ENCODE assay signal across 17 mouse cellular contexts in genomic region chr5:24738517-24738916, GRCm38 (mm10). TPM values are rescaled to one million over a fixed set of nuclear protein-coding genes. Genes with fewer than 3 reads are reported as not detected.
A peak's percentile ranks its signal among the peaks of the same experiment; 100 is the strongest.
DNase-seq lines count a peak whose midpoint lies in the region; ATAC-seq lines count a peak whose summit lies in the region.
"Had no signal": no experiment of that assay in that cellular context is flagged by ENCODE, and none has a peak within 500 bp of the region (broad histone marks: within the 10 kb centered on the region; RNA-seq: fewer than 3 reads in every experiment).

No protein-coding gene starts in this region.

- 53% methylated on average over 1 of the region's 1 CpGs for whole genome bisulfite sequencing in heart, embryonic 13.5 days
- WGBS in kidney, embryonic 14.5 days = 79% methylated on average over 1 of the region's 1 CpGs
- WGBS in lung, embryonic 15.5 days = 69% methylated on average over 1 of the region's 1 CpGs
- 14% methylated on average over 1 of the region's 1 CpGs for WGBS in liver, embryonic 16.5 days (ENCODE audit: insufficient replicate concordance)
- WGBS in forebrain, embryonic 13.5 days = 71% methylated on average over 1 of the region's 1 CpGs

- H3K9me3 ChIP-seq in heart, embryonic 13.5 days = no peaks in the 10 kb centered on the region
- no peaks in the 10 kb centered on the region for H3K9me3 ChIP-seq in kidney, embryonic 14.5 days (ENCODE audit: control insufficient read depth, low read length)
- no peaks in the 10 kb centered on the region for H3K9me3 ChIP-seq in lung, embryonic 15.5 days
- no peaks in the 10 kb centered on the region for H3K9me3 ChIP-seq in liver, embryonic 16.5 days (replicated peaks; ENCODE audit: control insufficient read depth, low read length)
- H3K9me3 ChIP-seq in forebrain, embryonic 13.5 days (replicated peaks) = no peaks in the 10 kb centered on the region
- H3K9me3 ChIP-seq: embryonic facial prominence, embryonic 10.5 days; hindbrain, embryonic 15.5 days; midbrain, embryonic 13.5 days; neural tube, embryonic 15.5 days had no signal

- H3K27ac ChIP-seq in heart, embryonic 13.5 days (replicated peaks) = peak overlapping the region; percentile 89
- peak overlapping the region; percentile 85; the same call in 1 of the 2 replicates for H3K27ac ChIP-seq in kidney, embryonic 14.5 days (ENCODE audit: low read depth, low read length)
- peak overlapping the region; percentile 79 for H3K27ac ChIP-seq in lung, embryonic 15.5 days
- no peak overlapping the region for H3K27ac ChIP-seq in liver, embryonic 16.5 days (ENCODE audit: low read length)
- no peak overlapping the region for H3K27ac ChIP-seq in forebrain, embryonic 13.5 days
- H3K27ac ChIP-seq: midbrain, embryonic 13.5 days; neural tube, embryonic 15.5 days had no signal

- 0 out of 2 replicates have a peak overlapping the region, but pooled peaks have one; percentile 69 for H3K9ac ChIP-seq in heart, embryonic 13.5 days
- no peak overlapping the region for H3K9ac ChIP-seq in kidney, embryonic 14.5 days (ENCODE audit: low read depth, low read length)
- H3K9ac ChIP-seq in lung, embryonic 15.5 days = no peak overlapping the region
- no peak overlapping the region for H3K9ac ChIP-seq in liver, embryonic 16.5 days (ENCODE audit: low read depth, low read length)
- no peak overlapping the region for H3K9ac ChIP-seq in forebrain, embryonic 13.5 days
- H3K9ac ChIP-seq: hindbrain, embryonic 15.5 days; midbrain, embryonic 13.5 days; neural tube, embryonic 15.5 days had no signal

- H3K36me3 ChIP-seq in heart, embryonic 13.5 days = no peaks in the 10 kb centered on the region
- no peaks in the 10 kb centered on the region for H3K36me3 ChIP-seq in kidney, embryonic 14.5 days (ENCODE audit: control insufficient read depth, insufficient read depth, low read length)
- no peaks in the 10 kb centered on the region for H3K36me3 ChIP-seq in lung, embryonic 15.5 days
- H3K36me3 ChIP-seq in liver, embryonic 16.5 days (ENCODE audit: control insufficient read depth, insufficient read depth) = no peaks in the 10 kb centered on the region
- H3K36me3 ChIP-seq in forebrain, embryonic 13.5 days (ENCODE audit: poor library complexity, severe bottlenecking) = no peaks in the 10 kb centered on the region
- H3K36me3 ChIP-seq: embryonic facial prominence, embryonic 10.5 days; hindbrain, embryonic 15.5 days; midbrain, embryonic 13.5 days; neural tube, embryonic 15.5 days had no signal

- H3K4me3 ChIP-seq in heart, embryonic 13.5 days = no peak overlapping the region
- no peak overlapping the region for H3K4me3 ChIP-seq in kidney, embryonic 14.5 days (ENCODE audit: low read length)
- no peak overlapping the region for H3K4me3 ChIP-seq in lung, embryonic 15.5 days
- no peak overlapping the region for H3K4me3 ChIP-seq in liver, embryonic 16.5 days (ENCODE audit: low read depth, low read length)
- H3K4me3 ChIP-seq in forebrain, embryonic 13.5 days = no peak overlapping the region
- H3K4me3 ChIP-seq: embryonic facial prominence, embryonic 10.5 days; hindbrain, embryonic 15.5 days; midbrain, embryonic 13.5 days; myocyte; neural tube, embryonic 15.5 days had no signal

- no peak for ATAC-seq in heart, embryonic 13.5 days (ENCODE audit: extremely low read depth, insufficient number of reproducible peaks, low FRiP score, low TSS enrichment)
- no peak for ATAC-seq in kidney, embryonic 14.5 days (ENCODE audit: low FRiP score, low TSS enrichment)
- no peak for ATAC-seq in lung, embryonic 15.5 days (ENCODE audit: borderline replicate concordance, extremely low read depth, low FRiP score, low TSS enrichment)
- ATAC-seq in liver, embryonic 16.5 days (ENCODE audit: low read depth) = 0 out of 2 replicates have a peak, but pooled peaks have one; percentile 30
- no peak for ATAC-seq in forebrain, embryonic 13.5 days
- ATAC-seq: forebrain, embryonic 14.5 days; midbrain, embryonic 13.5 days had no signal

- peaks cover 37% of the 10 kb centered on the region for H3K4me1 ChIP-seq in heart, embryonic 13.5 days
- H3K4me1 ChIP-seq in kidney, embryonic 14.5 days (ENCODE audit: control insufficient read depth, insufficient read depth, low read length) = peaks cover 11% of the 10 kb centered on the region; the same call in 1 of the 2 replicates
- H3K4me1 ChIP-seq in lung, embryonic 15.5 days = peaks cover 27% of the 10 kb centered on the region
- peaks cover 4% of the 10 kb centered on the region; the same call in 1 of the 2 replicates for H3K4me1 ChIP-seq in liver, embryonic 16.5 days (ENCODE audit: control insufficient read depth, low read depth, low read length)
- H3K4me1 ChIP-seq in forebrain, embryonic 13.5 days = peaks cover 4% of the 10 kb centered on the region; the same call in 1 of the 2 replicates
- H3K4me1 ChIP-seq: neural tube, embryonic 15.5 days had no signal

- H3K4me2 ChIP-seq in heart, embryonic 13.5 days = no peak overlapping the region
- H3K4me2 ChIP-seq in kidney, embryonic 14.5 days (replicated peaks; ENCODE audit: low read depth, low read length) = no peak overlapping the region
- no peak overlapping the region for H3K4me2 ChIP-seq in lung, embryonic 15.5 days
- no peak overlapping the region for H3K4me2 ChIP-seq in liver, embryonic 16.5 days (ENCODE audit: low read depth, low read length)
- no peak overlapping the region for H3K4me2 ChIP-seq in forebrain, embryonic 13.5 days
- H3K4me2 ChIP-seq: hindbrain, embryonic 15.5 days; midbrain, embryonic 13.5 days; neural tube, embryonic 15.5 days had no signal

- DNase-seq in heart, postnatal 4 days = no peak
- no peak for DNase-seq in kidney, postnatal 25 days
- DNase-seq in lung, adult 18-20 months = no peak
- DNase-seq: right cerebral cortex, postnatal 25 days had no signal

- H3K27me3 ChIP-seq in heart, embryonic 13.5 days (replicated peaks) = no peaks in the 10 kb centered on the region
- no peaks in the 10 kb centered on the region for H3K27me3 ChIP-seq in kidney, embryonic 14.5 days (ENCODE audit: control insufficient read depth, insufficient read depth, low read length)
- no peaks in the 10 kb centered on the region for H3K27me3 ChIP-seq in lung, embryonic 15.5 days
- H3K27me3 ChIP-seq in liver, embryonic 16.5 days (ENCODE audit: control insufficient read depth, insufficient read depth, low read depth, low read length) = no peaks in the 10 kb centered on the region
- no peaks in the 10 kb centered on the region for H3K27me3 ChIP-seq in forebrain, embryonic 13.5 days
- H3K27me3 ChIP-seq: hindbrain, embryonic 15.5 days; midbrain, embryonic 13.5 days; neural tube, embryonic 15.5 days had no signal

RNA-seq across cellular contexts. Expression of gene Wdr86, which starts 8.0 kb away (rescaled TPM):
- 7.7 and 7.9 TPM in 2 replicates for polyA plus RNA-seq in heart, embryonic 13.5 days (2015; fragmentation: Nextera tagmentation; extraction: Ambion mirVana)
- total RNA-seq in heart, postnatal 4 days (2021) = 1 to 10 TPM; 2.8 to 3.5 TPM
- polyA plus RNA-seq in kidney, embryonic 14.5 days (2014; fragmentation: Nextera tagmentation; extraction: Ambion mirVana) = 36.1 and 37.0 TPM in 2 replicates
- polyA plus RNA-seq in lung, embryonic 15.5 days (2015; fragmentation: Nextera tagmentation; extraction: Ambion mirVana) = 36.3 and 37.2 TPM in 2 replicates
- polyA plus RNA-seq in liver, embryonic 16.5 days (2015; fragmentation: Nextera tagmentation; extraction: Ambion mirVana) = 0.99 and 1.0 TPM in 2 replicates
- 2.6 and 3.0 TPM in 2 replicates for polyA plus RNA-seq in forebrain, embryonic 13.5 days (2015; fragmentation: Nextera tagmentation; extraction: Ambion mirVana)
- polyA plus RNA-seq: C2C12, myocyte had no signal

RNA-seq across cellular contexts. Expression of gene Crygn, which starts 19.3 kb away (rescaled TPM):
- polyA plus RNA-seq in heart, embryonic 13.5 days (2015; fragmentation: Nextera tagmentation; extraction: Ambion mirVana) = 1.9 and 3.0 TPM in 2 replicates
- not detected for total RNA-seq in heart, postnatal 4 days (2021)
- 1.7 and 2.6 TPM in 2 replicates for polyA plus RNA-seq in kidney, embryonic 14.5 days (2014; fragmentation: Nextera tagmentation; extraction: Ambion mirVana)
- polyA plus RNA-seq in lung, embryonic 15.5 days (2015; fragmentation: Nextera tagmentation; extraction: Ambion mirVana) = 2.0 and 2.2 TPM in 2 replicates
- polyA plus RNA-seq in liver, embryonic 16.5 days (2015; fragmentation: Nextera tagmentation; extraction: Ambion mirVana) = 0.47 and 0.50 TPM in 2 replicates
- polyA plus RNA-seq in forebrain, embryonic 13.5 days (2015; fragmentation: Nextera tagmentation; extraction: Ambion mirVana) = not detected in 2 replicates
- total RNA-seq: left cerebral cortex, postnatal 14 days had no signal
- polyA plus RNA-seq: C2C12; midbrain, embryonic 13.5 days; myocyte had no signal

RNA-seq across cellular contexts. Expression of gene Nub1, which starts 53.2 kb away (rescaled TPM):
- polyA plus RNA-seq in heart, embryonic 13.5 days (2015; fragmentation: Nextera tagmentation; extraction: Ambion mirVana) = 24.7 and 25.2 TPM in 2 replicates
- total RNA-seq in heart, postnatal 4 days (2021) = 10 to 100 TPM; 24.5 to 24.6 TPM
- 33.9 and 45.0 TPM in 2 replicates for polyA plus RNA-seq in kidney, embryonic 14.5 days (2014; fragmentation: Nextera tagmentation; extraction: Ambion mirVana)
- 33.5 and 33.9 TPM in 2 replicates for polyA plus RNA-seq in lung, embryonic 15.5 days (2015; fragmentation: Nextera tagmentation; extraction: Ambion mirVana)
- 12.0 and 13.6 TPM in 2 replicates for polyA plus RNA-seq in liver, embryonic 16.5 days (2015; fragmentation: Nextera tagmentation; extraction: Ambion mirVana)
- 40.5 and 40.9 TPM in 2 replicates for polyA plus RNA-seq in forebrain, embryonic 13.5 days (2015; fragmentation: Nextera tagmentation; extraction: Ambion mirVana)

Comparison
In these comparisons a context has a peak if more than half of its experiments do, and no peak if none do; other contexts are left out.
1. H3K27ac ChIP-seq: peak in heart, embryonic 13.5 days (single experiment), kidney, embryonic 14.5 days (single experiment) and lung, embryonic 15.5 days (single experiment); none in liver, embryonic 16.5 days (single experiment) and forebrain, embryonic 13.5 days (single experiment).